Mouse (Mus musculus) thymus, adult 18-20 months (tissue): ENCODE results near the gene Olfr495.

ENCODE experiments used
- DNase-seq, 2 experiments: peaks; one replicate each; pipeline ENCODE4 v3.0.0; 2022; ENCODE audit warnings: mixed read lengths in 2 of 2

The Olfr495 gene

GRCm38 (mm10) chr7:108392867-108393266 lies at the start of gene Olfr495:
Olfr495 (plus strand) TSS chr7:108393167.
- DNase-seq: no peak

- DNase-seq: no peak
Observed at GRCm38 (mm10) chr7:108346879-108347278, 46.1 kb upstream of the Olfr495 start, which contains the start of gene Olfr493. Olfr493 (minus strand) TSS chr7:108346979.

GRCm38 (mm10) chr7:108365035-108365434 lies 27.9 kb upstream of the Olfr495 start, which contains the start of gene Olfr494:
Olfr494 (plus strand) TSS chr7:108365335.
- DNase-seq: no peak

GRCm38 (mm10) chr7:108420121-108420520 lies 27.2 kb downstream of the Olfr495 start, which contains the start of gene Olfr497:
Olfr497 (plus strand) TSS chr7:108420421.
- DNase-seq: no peak
